Mouse (Mus musculus): ENCODE results near the gene Ehhadh. TPM values are rescaled to one million over a fixed set of nuclear protein-coding genes. Genes with fewer than 3 reads are reported as not detected.

Ehhadh gene
- polyA plus RNA-seq, 1 experiment from 2014 or later: 2.9 TPM

DNA sequence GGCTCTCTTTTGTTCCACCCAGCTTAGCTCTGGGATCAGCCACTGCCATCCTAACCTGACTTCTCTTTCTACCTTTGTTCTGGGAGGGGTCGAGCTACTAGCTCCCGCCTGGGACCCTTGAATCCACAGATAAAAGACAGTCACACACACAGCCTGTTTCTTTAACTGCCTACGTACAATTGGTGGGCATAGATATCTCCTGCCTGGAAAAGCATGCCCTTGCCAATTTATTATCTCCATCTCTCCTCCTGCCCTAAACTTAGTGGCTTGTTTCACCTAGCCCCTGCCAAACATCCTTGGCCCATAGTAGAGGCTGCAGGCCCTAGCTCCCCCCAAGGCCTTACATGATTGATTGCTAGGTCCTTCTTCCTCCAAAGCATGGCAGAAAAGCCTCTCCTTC lies 46.1 kb downstream of the Ehhadh start:
- Histone ChIP-seq H3K27ac (ENCODE audit: low read length) (no peak overlapping the region), H3K36me3 (ENCODE audit: control insufficient read depth, insufficient read depth, low read length) (no peaks in the 10 kb centered on the region), H3K9me3 (ENCODE audit: control insufficient read depth, low read depth, low read length) (no peaks in the 10 kb centered on the region), H3K27me3 (ENCODE audit: control insufficient read depth, insufficient read depth, low read length) (no peaks in the 10 kb centered on the region), H3K4me3 (ENCODE audit: low read depth, low read length) (no peak overlapping the region), H3K9ac (replicated peaks; ENCODE audit: low read depth, low read length) (no peak overlapping the region), H3K4me1 (ENCODE audit: control insufficient read depth, insufficient read depth, low read length) (no peaks in the 10 kb centered on the region), H3K4me2 (replicated peaks; ENCODE audit: low read depth, low read length) (no peak overlapping the region)
- no peak for ATAC-seq (ENCODE audit: insufficient number of reproducible peaks, insufficient read depth, low FRiP score, low read depth)
- 83% methylated on average over 3 of the region's 3 CpGs for WGBS

GRCm38 (mm10) chr16:21735638-21736037 lies 52.0 kb downstream of the Ehhadh start:
- Histone ChIP-seq H3K27me3 (ENCODE audit: control insufficient read depth, insufficient read depth, low read length) (no peaks in the 10 kb centered on the region), H3K27ac (ENCODE audit: low read length) (no peak overlapping the region), H3K9me3 (ENCODE audit: control insufficient read depth, low read depth, low read length) (no peaks in the 10 kb centered on the region), H3K4me2 (replicated peaks; ENCODE audit: low read depth, low read length) (no peak overlapping the region), H3K4me3 (ENCODE audit: low read depth, low read length) (no peak overlapping the region), H3K4me1 (ENCODE audit: control insufficient read depth, insufficient read depth, low read length) (no peaks in the 10 kb centered on the region), H3K36me3 (ENCODE audit: control insufficient read depth, insufficient read depth, low read length) (no peaks in the 10 kb centered on the region), H3K9ac (replicated peaks; ENCODE audit: low read depth, low read length) (no peak overlapping the region)
- 70% methylated on average over 1 of the region's 1 CpGs for WGBS
- no peak for ATAC-seq (ENCODE audit: insufficient number of reproducible peaks, insufficient read depth, low FRiP score, low read depth)

GRCm38 (mm10) chr16:21727897-21728364 lies 59.7 kb downstream of the Ehhadh start:
- peak overlapping the region; percentile 29; the same call in 1 of the 2 replicates for H3K4me2 ChIP-seq (replicated peaks; ENCODE audit: low read depth, low read length)
- no peak overlapping the region; the same call in 1 of the 2 replicates for H3K4me3 ChIP-seq (ENCODE audit: low read depth, low read length)
- no peaks in the 10 kb centered on the region for H3K4me1 ChIP-seq (ENCODE audit: control insufficient read depth, insufficient read depth, low read length)
- no peak overlapping the region for H3K27ac ChIP-seq (ENCODE audit: low read length)
- no peaks in the 10 kb centered on the region for H3K27me3 ChIP-seq (ENCODE audit: control insufficient read depth, insufficient read depth, low read length)
- WGBS: 39% methylated on average over 10 of the region's 10 CpGs
- no peaks in the 10 kb centered on the region for H3K36me3 ChIP-seq (ENCODE audit: control insufficient read depth, insufficient read depth, low read length)
- H3K9me3 ChIP-seq (ENCODE audit: control insufficient read depth, low read depth, low read length): no peaks in the 10 kb centered on the region
- no peak overlapping the region for H3K9ac ChIP-seq (replicated peaks; ENCODE audit: low read depth, low read length)
- ATAC-seq (ENCODE audit: insufficient number of reproducible peaks, insufficient read depth, low FRiP score, low read depth): no peak

DNA sequence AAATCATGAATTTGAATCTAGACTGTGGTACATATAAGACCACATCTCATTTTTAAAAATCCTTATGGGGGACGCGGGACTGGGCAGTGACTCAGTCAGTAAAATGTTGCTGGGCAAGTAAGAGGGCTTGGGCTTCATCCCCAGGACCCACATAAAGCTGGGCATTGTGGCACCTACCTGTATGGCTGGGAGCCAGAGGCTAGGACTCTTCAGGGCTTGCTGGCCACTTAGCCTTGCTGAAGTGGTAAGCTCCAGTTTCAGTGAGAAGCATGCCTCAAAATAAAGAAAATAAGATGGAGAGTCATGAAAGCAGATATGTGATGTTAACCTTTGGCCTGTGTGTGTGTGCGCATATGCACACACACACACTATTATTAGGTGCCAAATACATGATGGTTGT lies 60.2 kb downstream of the Ehhadh start:
- no peak overlapping the region for H3K4me3 ChIP-seq (ENCODE audit: low read depth, low read length)
- H3K27me3 ChIP-seq (ENCODE audit: control insufficient read depth, insufficient read depth, low read length): no peaks in the 10 kb centered on the region
- no peaks in the 10 kb centered on the region for H3K9me3 ChIP-seq (ENCODE audit: control insufficient read depth, low read depth, low read length)
- no peak for ATAC-seq (ENCODE audit: insufficient number of reproducible peaks, insufficient read depth, low FRiP score, low read depth)
- H3K4me2 ChIP-seq (replicated peaks; ENCODE audit: low read depth, low read length): no peak overlapping the region
- H3K36me3 ChIP-seq (ENCODE audit: control insufficient read depth, insufficient read depth, low read length): no peaks in the 10 kb centered on the region
- H3K9ac ChIP-seq (replicated peaks; ENCODE audit: low read depth, low read length): no peak overlapping the region
- 91% methylated on average over 3 of the region's 3 CpGs for WGBS
- H3K27ac ChIP-seq (ENCODE audit: low read length): no peak overlapping the region
- no peaks in the 10 kb centered on the region for H3K4me1 ChIP-seq (ENCODE audit: control insufficient read depth, insufficient read depth, low read length)

- no peaks in the 10 kb centered on the region for H3K9me3 ChIP-seq (ENCODE audit: control insufficient read depth, low read depth, low read length)
- no peak overlapping the region for H3K27ac ChIP-seq (ENCODE audit: low read length)
- no peaks in the 10 kb centered on the region for H3K36me3 ChIP-seq (ENCODE audit: control insufficient read depth, insufficient read depth, low read length)
- H3K4me2 ChIP-seq (replicated peaks; ENCODE audit: low read depth, low read length): no peak overlapping the region
- H3K4me3 ChIP-seq (ENCODE audit: low read depth, low read length): no peak overlapping the region
- no peaks in the 10 kb centered on the region for H3K4me1 ChIP-seq (ENCODE audit: control insufficient read depth, insufficient read depth, low read length)
- no peak for ATAC-seq (ENCODE audit: insufficient number of reproducible peaks, insufficient read depth, low FRiP score, low read depth)
- 94% methylated on average over 1 of the region's 1 CpGs for WGBS
- H3K9ac ChIP-seq (replicated peaks; ENCODE audit: low read depth, low read length): no peak overlapping the region
- H3K27me3 ChIP-seq (ENCODE audit: control insufficient read depth, insufficient read depth, low read length): no peaks in the 10 kb centered on the region
These were observed 63.3 kb downstream of the Ehhadh start for GRCm38 (mm10) chr16:21724261-21724660.

DNA sequence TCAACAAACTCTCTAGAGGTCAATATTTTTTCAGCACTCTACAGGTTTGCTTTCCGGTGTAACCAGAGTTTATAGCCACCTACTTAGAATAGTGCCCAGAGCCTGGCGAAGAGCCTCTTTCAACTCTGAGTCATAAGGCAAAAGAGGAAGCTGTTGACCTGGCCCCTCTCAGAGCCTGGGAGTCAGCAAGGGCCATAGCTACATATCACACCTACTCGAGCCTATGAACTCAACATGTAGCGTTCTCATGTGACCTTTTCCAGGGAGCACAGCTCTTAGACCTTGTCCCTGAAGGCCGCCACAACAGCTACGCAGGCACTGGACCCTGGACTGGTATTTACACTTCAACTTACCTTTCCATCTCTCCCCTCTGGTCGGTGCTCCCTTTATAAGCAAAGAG lies 67.8 kb downstream of the Ehhadh start:
- 82% methylated on average over 7 of the region's 7 CpGs for WGBS
- Histone ChIP-seq H3K4me1 (ENCODE audit: control insufficient read depth, insufficient read depth, low read length) (no peaks in the 10 kb centered on the region), H3K27ac (ENCODE audit: low read length) (no peak overlapping the region), H3K9ac (replicated peaks; ENCODE audit: low read depth, low read length) (no peak overlapping the region), H3K4me3 (ENCODE audit: low read depth, low read length) (no peak overlapping the region), H3K9me3 (ENCODE audit: control insufficient read depth, low read depth, low read length) (no peaks in the 10 kb centered on the region), H3K36me3 (ENCODE audit: control insufficient read depth, insufficient read depth, low read length) (no peaks in the 10 kb centered on the region), H3K27me3 (ENCODE audit: control insufficient read depth, insufficient read depth, low read length) (no peaks in the 10 kb centered on the region), H3K4me2 (replicated peaks; ENCODE audit: low read depth, low read length) (no peak overlapping the region)
- no peak for ATAC-seq (ENCODE audit: insufficient number of reproducible peaks, insufficient read depth, low FRiP score, low read depth)

GRCm38 (mm10) chr16:21714516-21714915 lies 73.1 kb downstream of the Ehhadh start:
- Histone ChIP-seq H3K27ac (ENCODE audit: low read length) (no peak overlapping the region), H3K4me2 (replicated peaks; ENCODE audit: low read depth, low read length) (no peak overlapping the region), H3K36me3 (ENCODE audit: control insufficient read depth, insufficient read depth, low read length) (no peaks in the 10 kb centered on the region), H3K9ac (replicated peaks; ENCODE audit: low read depth, low read length) (no peak overlapping the region), H3K9me3 (ENCODE audit: control insufficient read depth, low read depth, low read length) (no peaks in the 10 kb centered on the region), H3K4me3 (ENCODE audit: low read depth, low read length) (no peak overlapping the region), H3K4me1 (ENCODE audit: control insufficient read depth, insufficient read depth, low read length) (no peaks in the 10 kb centered on the region), H3K27me3 (ENCODE audit: control insufficient read depth, insufficient read depth, low read length) (no peaks in the 10 kb centered on the region)
- ATAC-seq (ENCODE audit: insufficient number of reproducible peaks, insufficient read depth, low FRiP score, low read depth): no peak
- 81% methylated on average over 10 of the region's 10 CpGs for WGBS

Other genes starting within 250 kb of the Ehhadh start
- 19.5 and 20.9 TPM in 2 replicates for gene 2510009E07Rik, start 93.1 kb downstream of the Ehhadh start, polyA plus RNA-seq (2014; fragmentation: Nextera tagmentation; extraction: Ambion mirVana)
- 0.98 and 1.3 TPM in 2 replicates for gene Map3k13, start 6.5 kb upstream of the Ehhadh start, polyA plus RNA-seq (2014; fragmentation: Nextera tagmentation; extraction: Ambion mirVana)
- 31.1 and 36.2 TPM in 2 replicates for gene Tmem41a, start 159.7 kb upstream of the Ehhadh start, polyA plus RNA-seq (2014; fragmentation: Nextera tagmentation; extraction: Ambion mirVana)
- 4.6 and 6.1 TPM in 2 replicates for gene Liph, start 207.9 kb upstream of the Ehhadh start, polyA plus RNA-seq (2014; fragmentation: Nextera tagmentation; extraction: Ambion mirVana)
- gene Senp2, start 221.7 kb upstream of the Ehhadh start, polyA plus RNA-seq (2014; fragmentation: Nextera tagmentation; extraction: Ambion mirVana): 53.7 and 56.1 TPM in 2 replicates